Mouse (Mus musculus) ZHBTc4 (cell line): ENCODE measurements at regions not wholly inside any gene's neighbourhood (a gene's known extent, or its start where the extent isn't known, plus 50 kb on each side); places are given as distances from the start of the nearest gene placed in this dataset.

Source experiments
- DNase-seq: peaks from one replicate; pipeline ENCODE4 v3.0.0-alpha.2; 2011; ENCODE audit warnings: low read depth, low spot score

DNA sequence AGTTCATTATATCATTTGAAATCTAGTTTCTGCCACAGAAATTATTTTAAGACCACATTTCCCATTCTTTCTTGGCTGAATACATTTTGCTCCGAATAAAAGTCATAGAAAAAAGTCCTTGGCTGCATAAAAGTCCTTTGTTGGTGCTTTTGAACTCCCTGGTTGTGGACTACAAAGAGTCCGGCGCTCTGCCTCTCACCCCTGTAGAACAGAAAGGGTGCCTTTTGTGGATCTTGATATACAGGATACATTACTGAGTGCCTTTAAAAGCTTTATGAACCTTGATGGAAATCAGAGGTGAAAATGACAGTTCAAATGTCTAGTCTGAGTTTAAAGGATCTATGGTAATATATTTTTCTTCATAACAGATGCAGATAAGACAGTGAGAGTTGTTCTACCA lies 355.5 kb downstream of the Anxa1 start:
- DNase-seq, result no peak

DNA sequence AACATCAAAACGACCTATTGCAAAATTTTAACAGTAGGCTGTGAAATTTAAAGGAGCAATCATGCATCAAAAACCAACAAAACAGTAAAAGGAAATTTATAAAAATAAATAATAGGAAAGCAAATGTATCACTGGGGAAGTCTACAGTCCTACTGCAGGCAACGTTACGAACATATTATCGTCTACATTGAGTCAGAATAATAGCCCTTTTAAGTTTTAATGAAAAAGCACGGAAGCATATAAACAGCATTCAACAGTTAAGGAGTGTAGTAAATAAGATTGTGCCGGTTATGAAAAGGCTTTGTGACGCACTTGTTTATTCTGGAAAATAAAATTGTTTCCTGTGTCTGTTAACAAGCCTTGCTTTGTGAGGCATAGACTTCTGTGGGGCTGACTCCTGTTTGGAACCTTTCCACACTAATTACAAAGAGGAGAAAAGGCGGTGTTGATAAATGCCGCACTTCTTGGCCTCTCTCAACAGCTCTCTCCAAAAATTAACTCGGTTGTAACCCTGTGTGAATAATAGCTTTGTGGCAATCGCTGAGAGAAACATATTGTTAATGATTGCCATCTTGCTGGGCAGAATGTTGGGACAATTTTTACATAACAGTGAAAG lies 363.0 kb downstream of the Anxa1 start:
- no peak for DNase-seq

DNA sequence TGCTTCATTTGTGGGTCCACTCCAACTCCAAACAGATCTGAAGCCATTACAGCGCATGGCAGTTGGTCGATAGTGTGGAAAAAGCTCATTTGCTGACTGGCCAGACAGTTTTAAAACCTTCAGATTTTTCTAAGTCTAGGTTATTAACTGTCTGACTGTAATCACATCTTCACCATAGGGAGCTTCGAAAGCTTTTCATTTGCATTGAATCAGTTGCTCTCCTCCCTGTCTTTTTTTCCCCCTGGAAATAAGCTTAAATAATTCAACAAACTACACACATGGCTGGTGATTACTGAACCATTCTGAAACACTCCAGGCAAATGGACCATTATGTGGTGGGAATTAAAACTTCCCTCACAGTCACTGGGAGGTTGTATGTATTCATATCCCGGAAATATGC lies 376.6 kb downstream of the Anxa1 start:
- no peak for DNase-seq

DNA sequence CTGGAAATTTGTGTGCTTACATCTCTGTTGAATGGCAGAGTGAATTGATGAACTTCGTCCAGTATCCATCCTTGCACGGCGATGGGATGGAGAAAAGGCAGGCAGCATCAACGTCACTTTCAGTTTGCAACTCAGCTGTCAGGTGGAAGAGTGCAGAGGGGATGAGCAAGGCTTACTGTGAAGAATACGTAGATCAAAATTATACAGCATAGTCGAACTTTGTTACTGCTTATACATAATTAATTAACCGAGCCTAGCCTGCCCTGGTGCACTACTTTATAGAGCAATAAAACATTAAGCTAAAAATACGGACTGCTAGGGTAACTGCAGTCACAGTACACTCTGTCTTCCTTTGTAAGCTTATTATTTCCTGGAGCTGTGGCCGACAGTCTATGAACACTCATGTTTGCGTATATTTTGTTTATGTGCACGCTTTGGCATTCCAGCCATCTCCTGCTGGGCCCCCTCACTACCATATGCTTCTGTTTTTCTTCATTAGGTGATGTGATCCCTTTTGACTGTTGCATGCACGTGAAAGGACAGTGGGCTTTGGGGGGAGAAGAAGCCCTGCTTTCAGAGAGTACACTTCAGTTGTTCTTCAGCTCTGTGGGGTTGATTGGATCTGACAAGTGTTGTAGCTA lies 380.8 kb downstream of the Anxa1 start:
- no peak for DNase-seq

DNA sequence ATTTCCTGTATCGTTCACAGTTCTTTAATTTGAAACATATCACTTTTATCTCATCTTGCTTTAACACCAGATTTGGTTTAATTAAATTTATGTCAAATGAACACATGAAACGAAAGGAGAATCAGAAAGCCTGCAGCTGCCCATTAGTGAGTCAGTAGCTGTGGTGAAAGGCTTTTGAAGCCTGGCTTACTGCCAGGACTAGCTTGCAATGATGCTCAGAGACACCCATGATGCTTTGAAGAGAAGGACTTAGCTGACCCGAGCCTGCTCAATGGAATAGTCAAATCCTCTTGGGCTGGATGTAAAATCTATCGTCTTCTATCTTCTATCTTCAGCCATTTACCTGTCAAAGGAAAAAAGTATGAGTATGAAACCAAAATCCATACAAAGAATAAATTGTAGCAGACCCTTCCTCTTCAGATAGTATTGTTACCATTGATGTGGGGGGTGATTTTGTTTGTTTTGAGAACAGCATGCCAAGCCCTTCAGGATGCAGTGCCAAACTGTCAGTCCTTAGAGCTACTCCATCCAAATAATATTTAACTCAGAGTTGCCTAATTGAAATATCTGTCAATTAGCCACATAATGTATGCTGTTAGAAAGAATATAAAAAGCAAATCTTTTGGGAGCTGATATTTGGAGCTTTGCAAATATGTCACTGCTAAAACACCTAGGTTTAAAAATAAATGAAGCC lies 384.7 kb downstream of the Anxa1 start:
- DNase-seq, result no peak

DNA sequence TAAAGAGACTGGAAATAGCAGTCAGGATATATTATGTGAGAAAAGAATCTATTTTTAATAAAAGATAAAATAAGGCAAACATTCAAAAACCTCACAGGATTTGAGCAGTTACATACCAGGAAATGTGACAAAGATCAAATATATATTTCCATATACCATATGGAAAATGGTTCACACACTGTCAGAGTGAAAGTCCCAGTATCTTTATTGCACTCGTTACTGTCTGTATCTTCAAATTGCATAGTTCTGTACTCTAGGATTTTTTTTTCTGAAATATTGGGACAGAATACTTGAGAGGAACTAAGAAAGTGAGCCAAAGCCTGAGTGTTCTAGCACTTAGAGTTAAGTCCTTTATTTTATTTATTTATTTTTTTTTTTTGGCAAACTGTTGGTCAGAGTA lies 403.5 kb downstream of the Anxa1 start:
- DNase-seq, result no peak

GRCm38 (mm10) chr19:19978816-19979215 lies 411.9 kb downstream of the Anxa1 start:
- DNase-seq, result no peak

- no peak for DNase-seq
These were observed 413.0 kb downstream of the Anxa1 start for GRCm38 (mm10) chr19:19977609-19978259.

DNA sequence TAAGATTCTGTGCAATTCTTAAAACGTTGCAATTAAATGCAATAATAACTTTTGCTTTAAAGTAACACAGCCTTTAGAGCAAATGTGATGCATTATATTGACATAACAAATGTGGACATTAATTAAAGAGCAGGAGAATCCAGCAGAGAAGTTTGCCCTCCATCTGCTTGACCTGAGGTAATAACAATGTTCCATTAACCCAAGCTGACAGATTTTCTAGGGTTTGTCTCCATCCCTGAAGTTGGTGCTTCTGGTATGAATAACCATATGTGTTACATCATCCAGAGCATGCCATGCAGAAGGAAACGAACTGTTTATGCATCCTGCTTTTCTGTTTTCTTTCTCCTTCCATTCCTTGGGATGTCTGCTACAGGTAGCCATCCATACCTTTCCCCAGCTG lies 414.0 kb downstream of the Anxa1 start:
- DNase-seq, result no peak

GRCm38 (mm10) chr19:19969780-19970512 lies 420.8 kb downstream of the Anxa1 start:
- DNase-seq, result no peak

GRCm38 (mm10) chr19:19969335-19969734 lies 421.4 kb downstream of the Anxa1 start:
- DNase-seq, result no peak

- DNase-seq, result peak; percentile 55
These were observed 445.5 kb downstream of the Anxa1 start for GRCm38 (mm10) chr19:19945247-19945646.

DNA sequence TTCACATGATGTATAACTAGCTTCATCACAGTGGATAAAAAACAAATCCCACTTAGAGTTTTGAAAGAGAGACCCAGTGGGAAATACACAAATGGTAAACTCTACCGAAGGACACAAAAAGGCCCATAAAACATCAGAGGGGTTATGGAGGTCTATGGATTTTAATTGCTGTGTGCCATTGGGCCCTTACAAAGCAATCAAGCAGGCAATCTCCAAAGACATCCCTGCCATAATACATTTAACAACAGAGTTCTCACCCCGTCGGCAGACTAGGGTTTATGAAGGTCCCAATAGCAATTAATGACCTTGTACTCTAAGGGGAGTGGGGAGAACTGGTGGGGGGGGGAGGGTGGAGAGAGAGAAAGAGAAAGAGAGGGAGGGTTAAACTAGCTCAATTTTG lies 448.0 kb downstream of the Anxa1 start:
- no peak for DNase-seq

GRCm38 (mm10) chr19:19921109-19921508 lies 469.6 kb downstream of the Anxa1 start:
- DNase-seq, result no peak

- no peak for DNase-seq
These were observed 504.6 kb downstream of the Anxa1 start for GRCm38 (mm10) chr19:19885933-19886710.

DNA sequence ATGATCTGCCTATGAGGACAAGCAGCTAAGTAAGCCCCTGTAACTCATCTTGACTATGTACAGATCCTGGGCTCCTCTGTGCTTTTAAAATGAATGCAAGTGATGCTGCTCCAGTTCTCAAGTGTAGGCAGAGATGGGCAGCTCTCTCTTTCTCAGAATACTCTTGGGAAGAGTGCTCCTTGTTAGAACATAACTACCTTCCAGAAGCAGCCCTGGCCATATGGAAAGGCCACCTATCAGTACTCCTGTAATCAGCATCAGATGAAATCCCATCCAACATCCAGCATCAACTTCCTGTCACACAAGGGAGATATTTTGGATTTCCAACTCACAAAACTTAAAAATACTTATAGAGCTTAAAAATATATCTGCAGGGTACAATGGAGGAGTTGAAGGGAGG lies 509.8 kb downstream of the Anxa1 start:
- DNase-seq, result no peak

DNA sequence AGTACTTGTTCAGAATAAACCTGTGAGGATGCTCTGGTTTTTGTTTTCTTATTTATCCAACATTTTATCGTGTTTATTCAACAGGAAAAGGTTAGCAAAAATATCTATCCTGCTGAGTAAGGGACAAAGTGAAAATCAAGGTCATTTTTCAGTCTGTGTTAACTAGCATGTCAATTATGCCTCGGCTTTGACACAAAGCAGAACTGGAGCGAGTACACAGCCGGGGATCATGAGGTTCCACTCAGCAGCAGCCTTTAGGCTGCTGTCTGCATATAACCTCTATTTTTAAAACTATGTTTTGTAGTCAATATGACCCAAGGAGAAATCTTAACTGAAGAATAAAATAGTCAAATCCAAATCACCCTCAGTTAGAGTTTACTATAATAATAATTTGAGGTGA lies 542.6 kb downstream of the Anxa1 start:
- DNase-seq, result no peak

DNA sequence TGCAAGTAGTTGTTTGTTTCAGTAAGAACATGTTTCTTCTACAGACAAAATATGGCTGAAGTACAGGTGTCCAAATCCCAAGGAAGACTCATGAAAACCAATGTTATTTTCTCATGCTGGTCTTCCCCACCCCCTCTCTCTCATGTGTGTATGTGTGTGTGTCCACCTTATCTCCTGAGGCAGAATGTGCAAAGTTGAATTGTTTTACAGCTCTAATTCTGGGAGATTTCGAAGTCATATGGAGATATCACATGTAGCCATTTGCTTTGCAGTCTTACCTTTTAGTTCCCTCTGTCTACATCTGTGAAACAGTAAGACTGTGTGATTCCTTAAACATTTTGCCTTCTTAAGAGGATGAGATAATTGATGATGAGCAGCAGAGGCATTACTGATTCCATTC lies 582.8 kb downstream of the Anxa1 start:
- no peak for DNase-seq

GRCm38 (mm10) chr19:19793835-19794234 lies 596.9 kb downstream of the Anxa1 start:
- peak; percentile 1 for DNase-seq

DNA sequence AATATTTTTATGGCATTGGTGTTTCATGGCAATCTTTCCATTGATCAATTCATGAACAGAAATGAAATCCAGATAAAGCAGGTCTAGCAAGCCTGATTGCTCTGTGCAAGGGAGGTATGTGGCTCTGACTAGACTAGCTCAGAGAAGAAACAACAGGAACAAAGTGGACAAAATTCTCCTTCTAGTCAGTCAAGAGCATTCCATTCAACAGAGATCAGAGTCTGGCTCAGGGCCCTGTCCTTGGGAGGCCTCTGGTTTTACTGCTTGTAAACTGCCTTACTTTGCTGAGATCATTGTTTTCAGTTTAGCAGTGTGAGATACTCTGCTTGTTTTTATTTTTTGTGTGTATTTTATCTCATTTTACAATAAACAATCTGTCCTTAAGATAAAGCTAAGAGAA lies 607.2 kb downstream of the Anxa1 start:
- no peak for DNase-seq

DNA sequence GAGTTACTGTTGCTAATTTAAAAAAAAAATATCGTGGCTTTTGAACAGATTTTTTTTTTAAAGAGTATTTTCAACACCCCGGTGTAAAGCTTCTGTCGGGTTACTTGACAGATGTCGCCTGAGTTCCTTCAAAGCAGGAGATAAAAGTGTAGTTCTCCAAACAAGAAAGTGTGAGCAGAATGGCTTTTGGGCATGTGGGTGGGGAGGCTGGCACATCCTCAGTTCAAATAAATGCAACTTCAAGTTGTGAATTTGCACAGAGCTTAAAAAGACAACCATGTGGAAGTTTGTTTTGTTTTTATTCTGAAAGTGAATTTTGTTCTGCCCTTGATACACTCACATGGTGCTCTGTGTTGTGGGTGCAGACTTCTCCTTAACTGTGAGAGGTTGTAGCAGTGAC lies 612.9 kb downstream of the Anxa1 start:
- DNase-seq, result no peak
